Mouse (Mus musculus) hindbrain, embryonic 14.5 days (tissue): Measurements from ENCODE around the gene Endou. TPM values are rescaled to one million over a fixed set of nuclear protein-coding genes. Genes with fewer than 3 reads are reported as not detected.

Experiments used
- ATAC-seq: fragments of 200-750 bp; cut with Nextera tagmentation; 2 replicates; pipeline ENCODE4 v1.8.0; 2017; ENCODE audit warnings: moderate number of reproducible peaks, mild to moderate bottlenecking, moderate TSS enrichment, moderate library complexity; ENCODE audit not compliant: low FRiP score
- DNase-seq: peaks from one replicate; pipeline ENCODE4 v3.0.0-alpha.2; 2015; ENCODE audit warnings: low spot score
- H3K27ac ChIP-seq: fragments of 300-500 bp; sonication (generic); 2 replicates; pipeline ENCODE4 v1.5.1; 2014; ENCODE audit warnings: mild to moderate bottlenecking, moderate library complexity
- H3K27me3 ChIP-seq: fragments of 300-500 bp; sonication (generic); 2 replicates; pipeline ENCODE4 v1.6.1; 2014; ENCODE audit warnings: mild to moderate bottlenecking, low read length, mixed read lengths; ENCODE audit not compliant: control insufficient read depth, insufficient read depth
- H3K36me3 ChIP-seq: fragments of 300-500 bp; sonication (generic); replicated peaks from 2 replicates; pipeline ENCODE4 v1.6.1; 2014; ENCODE audit not compliant: control insufficient read depth, insufficient read depth
- H3K4me1 ChIP-seq: fragments of 300-500 bp; sonication (generic); replicated peaks from 2 replicates; pipeline ENCODE4 v1.6.1; 2014; ENCODE audit warnings: antibody characterized with exemption, low read length, mixed read lengths; ENCODE audit not compliant: control insufficient read depth, insufficient read depth
- H3K4me2 ChIP-seq: fragments of 300-500 bp; sonication (generic); replicated peaks from 2 replicates; pipeline ENCODE4 v1.6.1; 2014; ENCODE audit warnings: mild to moderate bottlenecking, moderate library complexity
- H3K4me3 ChIP-seq: fragments of 300-500 bp; sonication (generic); replicated peaks from 2 replicates; pipeline ENCODE4 v1.5.1; 2014; ENCODE audit warnings: mild to moderate bottlenecking, low read length
- H3K9ac ChIP-seq: fragments of 300-500 bp; sonication (generic); 2 replicates; pipeline ENCODE4 v1.6.1; 2014
- H3K9me3 ChIP-seq: fragments of 300-500 bp; sonication (generic); 2 replicates; pipeline ENCODE4 v1.6.1; 2016; ENCODE audit warnings: low read length; ENCODE audit not compliant: control insufficient read depth
- whole genome bisulfite sequencing: fragments of 180-500 bp; shearing (Covaris S2); extraction: QIAGEN DNeasy Blood & Tissue Kit; methylation state at CpG from one replicate; pipeline ENCODE4 v1.1.7; 2014; 5-methylcytosine and 5-hydroxymethylcytosine counted together
- polyA plus RNA-seq: library from polyadenylated mRNA; unstranded; fragments of >200 nt; fragmentation: Nextera tagmentation; extraction: Ambion mirVana; gene quantifications from 2 replicates; pipeline ENCODE4 v1.2.1, GENCODE M21; 2014

The Endou gene
- polyA plus RNA-seq, 1 experiment from 2014 or later, result 0.31 TPM

- WGBS, result 75% methylated on average over 13 of the region's 13 CpGs
- no peaks in the 10 kb centered on the region for H3K4me1 ChIP-seq
- no peak overlapping the region for H3K27ac ChIP-seq
- H3K9ac ChIP-seq, result no peak overlapping the region
- H3K27me3 ChIP-seq, result no peaks in the 10 kb centered on the region
- DNase-seq (no peak), ATAC-seq (no peak)
- H3K4me2 ChIP-seq, result no peak overlapping the region
- no peaks in the 10 kb centered on the region for H3K9me3 ChIP-seq
- H3K36me3 ChIP-seq, result no peaks in the 10 kb centered on the region
- no peak overlapping the region for H3K4me3 ChIP-seq
Measured at GRCm38 (mm10) chr15:97726310-97726709, 4.8 kb downstream of the Endou start.

GRCm38 (mm10) chr15:97725198-97725785, 5.8 kb downstream of the Endou start:
- DNase-seq (no peak), ATAC-seq (no peak)
- 82% methylated on average over 6 of the region's 6 CpGs for WGBS
- H3K4me3 ChIP-seq, result no peak overlapping the region
- no peaks in the 10 kb centered on the region for H3K4me1 ChIP-seq
- no peak overlapping the region for H3K4me2 ChIP-seq
- H3K27me3 ChIP-seq, result no peaks in the 10 kb centered on the region
- no peaks in the 10 kb centered on the region for H3K36me3 ChIP-seq
- no peak overlapping the region for H3K9ac ChIP-seq
- no peaks in the 10 kb centered on the region for H3K9me3 ChIP-seq
- no peak overlapping the region for H3K27ac ChIP-seq

GRCm38 (mm10) chr15:97724346-97725197, 6.6 kb downstream of the Endou start:
- DNase-seq, result no peak
- no peak for ATAC-seq
- Histone ChIP-seq H3K36me3 (no peaks in the 10 kb centered on the region), H3K9ac (no peak overlapping the region), H3K27ac (no peak overlapping the region), H3K4me3 (no peak overlapping the region), H3K9me3 (no peaks in the 10 kb centered on the region), H3K27me3 (no peaks in the 10 kb centered on the region), H3K4me2 (no peak overlapping the region), H3K4me1 (no peaks in the 10 kb centered on the region)
- WGBS, result 86% methylated on average over 17 of the region's 17 CpGs

GRCm38 (mm10) chr15:97723536-97724345, 7.4 kb downstream of the Endou start:
- Histone ChIP-seq H3K27me3 (no peaks in the 10 kb centered on the region), H3K36me3 (no peaks in the 10 kb centered on the region), H3K4me2 (no peak overlapping the region), H3K4me3 (no peak overlapping the region), H3K9me3 (no peaks in the 10 kb centered on the region), H3K4me1 (no peaks in the 10 kb centered on the region), H3K9ac (no peak overlapping the region), H3K27ac (no peak overlapping the region)
- ATAC-seq (no peak), DNase-seq (no peak)
- WGBS, result 84% methylated on average over 6 of the region's 6 CpGs

GRCm38 (mm10) chr15:97721008-97721701, 10.0 kb downstream of the Endou start:
- Histone ChIP-seq H3K4me1 (no peaks in the 10 kb centered on the region), H3K9me3 (no peaks in the 10 kb centered on the region), H3K36me3 (no peaks in the 10 kb centered on the region), H3K27ac (no peak overlapping the region), H3K27me3 (no peaks in the 10 kb centered on the region), H3K4me2 (no peak overlapping the region), H3K4me3 (no peak overlapping the region), H3K9ac (no peak overlapping the region)
- DNase-seq (no peak), ATAC-seq (no peak)
- 77% methylated on average over 15 of the region's 15 CpGs for WGBS

GRCm38 (mm10) chr15:97720026-97720675, 11.0 kb downstream of the Endou start:
- 83% methylated on average over 12 of the region's 12 CpGs for WGBS
- Histone ChIP-seq H3K4me3 (no peak overlapping the region), H3K9ac (no peak overlapping the region), H3K4me1 (no peaks in the 10 kb centered on the region), H3K27me3 (no peaks in the 10 kb centered on the region), H3K36me3 (no peaks in the 10 kb centered on the region), H3K4me2 (no peak overlapping the region), H3K9me3 (no peaks in the 10 kb centered on the region), H3K27ac (no peak overlapping the region)
- DNase-seq (no peak), ATAC-seq (no peak)

GRCm38 (mm10) chr15:97719494-97719893, 11.6 kb downstream of the Endou start:
- no peak for ATAC-seq
- WGBS, result 87% methylated on average over 12 of the region's 12 CpGs
- no peak for DNase-seq
- no peak overlapping the region for H3K4me3 ChIP-seq
- H3K4me2 ChIP-seq, result no peak overlapping the region
- no peaks in the 10 kb centered on the region for H3K4me1 ChIP-seq
- H3K36me3 ChIP-seq, result no peaks in the 10 kb centered on the region
- no peaks in the 10 kb centered on the region for H3K27me3 ChIP-seq
- no peak overlapping the region for H3K27ac ChIP-seq
- no peak overlapping the region for H3K9ac ChIP-seq
- no peaks in the 10 kb centered on the region for H3K9me3 ChIP-seq

GRCm38 (mm10) chr15:97718535-97719155, 12.5 kb downstream of the Endou start:
- no peaks in the 10 kb centered on the region for H3K4me1 ChIP-seq
- H3K9ac ChIP-seq, result no peak overlapping the region
- ATAC-seq, result no peak
- no peak overlapping the region for H3K27ac ChIP-seq
- H3K36me3 ChIP-seq, result no peaks in the 10 kb centered on the region
- no peak for DNase-seq
- no peak overlapping the region for H3K4me3 ChIP-seq
- 88% methylated on average over 8 of the region's 8 CpGs for WGBS
- H3K27me3 ChIP-seq, result no peaks in the 10 kb centered on the region
- H3K9me3 ChIP-seq, result no peaks in the 10 kb centered on the region
- no peak overlapping the region for H3K4me2 ChIP-seq
